Mouse (Mus musculus): ENCODE results near the gene Il16. TPM values are rescaled to one million over a fixed set of nuclear protein-coding genes. Genes with fewer than 3 reads are reported as not detected.
A peak's percentile ranks its signal among the peaks of the same experiment; 100 is the strongest.

Gene Il16
- total and polyA plus RNA-seq, 2 experiments from 2014 or later: 0.85 to 0.99 TPM

DNA sequence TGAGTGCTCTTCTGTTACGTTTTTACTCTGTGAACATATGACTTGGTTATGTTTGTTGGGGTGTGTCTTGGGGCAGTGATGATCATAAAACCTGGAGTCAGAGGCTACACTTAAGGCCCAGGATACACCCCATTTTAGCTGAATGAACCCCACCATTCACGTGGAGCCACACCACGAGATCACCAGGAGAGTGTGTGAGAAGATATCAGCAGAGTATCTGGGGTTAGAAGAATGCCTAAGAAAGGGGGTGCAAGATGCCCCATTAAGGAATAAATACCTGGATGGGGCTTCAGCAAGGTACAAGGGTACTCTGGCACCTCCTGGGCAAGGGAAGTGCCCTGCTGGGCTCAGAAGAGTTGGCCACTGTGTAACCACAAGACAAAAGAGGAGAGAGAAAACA is 11.3 kb downstream of the Il16 start:
- no peak overlapping the region for H3K9ac ChIP-seq (replicated peaks; ENCODE audit: low read length, poor library complexity, severe bottlenecking)
- H3K9me3 ChIP-seq (ENCODE audit: low read length): no peaks in the 10 kb centered on the region
- no peaks in the 10 kb centered on the region for H3K27me3 ChIP-seq (ENCODE audit: insufficient read depth, low read length)
- H3K27ac ChIP-seq (ENCODE audit: low read depth, low read length): no peak overlapping the region
- no peak overlapping the region for H3K4me2 ChIP-seq (ENCODE audit: low read depth, low read length, poor library complexity, severe bottlenecking)
- ATAC-seq (ENCODE audit: low FRiP score) (no peak), DNase-seq (ENCODE audit: low spot score) (no peak)
- WGBS: 95% methylated on average over 3 of the region's 3 CpGs
- no peaks in the 10 kb centered on the region for H3K36me3 ChIP-seq (ENCODE audit: insufficient read depth, low read length)
- no peak overlapping the region for H3K4me3 ChIP-seq (ENCODE audit: low read depth, low read length)
- H3K4me1 ChIP-seq (ENCODE audit: insufficient read depth, low read length): no peaks in the 10 kb centered on the region
- no peak for TF ChIP-seq CTCF (IDR thresholded peaks at IDR 0.05)

DNA sequence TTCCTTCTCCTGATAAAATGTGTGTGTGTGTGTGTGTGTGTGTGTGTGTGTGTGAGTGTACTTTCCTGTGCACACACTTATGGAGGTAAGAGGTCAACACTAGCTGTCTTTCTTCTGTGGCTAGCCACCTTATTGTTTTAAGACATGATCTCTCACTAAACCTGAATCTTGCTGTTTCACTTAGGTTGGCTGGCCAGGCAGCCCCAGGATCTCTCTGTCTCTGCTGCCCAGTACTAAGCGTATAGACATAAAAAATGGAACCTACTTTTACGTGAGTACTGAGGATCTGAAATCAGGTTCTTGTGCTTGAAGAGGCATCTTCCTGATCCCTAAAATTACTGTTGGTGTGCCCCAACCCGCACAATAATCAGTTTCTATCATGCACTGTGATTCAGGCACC is 12.7 kb downstream of the Il16 start:
- H3K36me3 ChIP-seq (ENCODE audit: insufficient read depth, low read length): no peaks in the 10 kb centered on the region
- H3K4me3 ChIP-seq (ENCODE audit: low read depth, low read length): no peak overlapping the region
- no peak for TF ChIP-seq CTCF (IDR thresholded peaks at IDR 0.05)
- no peak overlapping the region for H3K4me2 ChIP-seq (ENCODE audit: low read depth, low read length, poor library complexity, severe bottlenecking)
- H3K9ac ChIP-seq (replicated peaks; ENCODE audit: low read length, poor library complexity, severe bottlenecking): no peak overlapping the region
- H3K4me1 ChIP-seq (ENCODE audit: insufficient read depth, low read length): no peaks in the 10 kb centered on the region
- DNase-seq (ENCODE audit: low spot score): no peak
- ATAC-seq (ENCODE audit: low FRiP score): no peak
- no peak overlapping the region for H3K27ac ChIP-seq (ENCODE audit: low read depth, low read length)
- H3K9me3 ChIP-seq (ENCODE audit: low read length): no peaks in the 10 kb centered on the region
- no peaks in the 10 kb centered on the region for H3K27me3 ChIP-seq (ENCODE audit: insufficient read depth, low read length)
- WGBS: 95% methylated on average over 3 of the region's 3 CpGs

- no peak for ATAC-seq (ENCODE audit: low FRiP score)
- H3K4me2 ChIP-seq (ENCODE audit: low read depth, low read length, poor library complexity, severe bottlenecking): no peak overlapping the region
- no peaks in the 10 kb centered on the region for H3K4me1 ChIP-seq (ENCODE audit: insufficient read depth, low read length)
- no peaks in the 10 kb centered on the region for H3K27me3 ChIP-seq (ENCODE audit: insufficient read depth, low read length)
- H3K9ac ChIP-seq (replicated peaks; ENCODE audit: low read length, poor library complexity, severe bottlenecking): no peak overlapping the region
- no peaks in the 10 kb centered on the region for H3K36me3 ChIP-seq (ENCODE audit: insufficient read depth, low read length)
- H3K27ac ChIP-seq (ENCODE audit: low read depth, low read length): no peak overlapping the region
- no peaks in the 10 kb centered on the region for H3K9me3 ChIP-seq (ENCODE audit: low read length)
- TF ChIP-seq CTCF (IDR thresholded peaks at IDR 0.05): no peak
- no peak overlapping the region for H3K4me3 ChIP-seq (ENCODE audit: low read depth, low read length)
- WGBS: 80% methylated on average over 15 of the region's 15 CpGs
- peak; percentile 29 for DNase-seq (ENCODE audit: low spot score)
Observed at GRCm38 (mm10) chr7:83731961-83732666, 13.4 kb downstream of the Il16 start.

GRCm38 (mm10) chr7:83731297-83731696 is 14.2 kb downstream of the Il16 start:
- Histone ChIP-seq H3K9me3 (ENCODE audit: low read length) (no peaks in the 10 kb centered on the region), H3K27ac (ENCODE audit: low read depth, low read length) (no peak overlapping the region), H3K27me3 (ENCODE audit: insufficient read depth, low read length) (no peaks in the 10 kb centered on the region), H3K9ac (replicated peaks; ENCODE audit: low read length, poor library complexity, severe bottlenecking) (no peak overlapping the region), H3K4me3 (ENCODE audit: low read depth, low read length) (no peak overlapping the region), H3K4me2 (ENCODE audit: low read depth, low read length, poor library complexity, severe bottlenecking) (no peak overlapping the region), H3K36me3 (ENCODE audit: insufficient read depth, low read length) (no peaks in the 10 kb centered on the region), H3K4me1 (ENCODE audit: insufficient read depth, low read length) (no peaks in the 10 kb centered on the region)
- ATAC-seq (ENCODE audit: low FRiP score): no peak
- no peak for TF ChIP-seq CTCF (IDR thresholded peaks at IDR 0.05)
- DNase-seq (ENCODE audit: low spot score): no peak
- whole genome bisulfite sequencing: 85% methylated on average over 6 of the region's 6 CpGs

GRCm38 (mm10) chr7:83726936-83727632 is 18.4 kb downstream of the Il16 start:
- ATAC-seq (ENCODE audit: low FRiP score) (no peak), DNase-seq (ENCODE audit: low spot score) (no peak)
- Histone ChIP-seq H3K9ac (replicated peaks; ENCODE audit: low read length, poor library complexity, severe bottlenecking) (no peak overlapping the region), H3K4me1 (ENCODE audit: insufficient read depth, low read length) (no peaks in the 10 kb centered on the region), H3K9me3 (ENCODE audit: low read length) (no peaks in the 10 kb centered on the region), H3K4me2 (ENCODE audit: low read depth, low read length, poor library complexity, severe bottlenecking) (no peak overlapping the region), H3K27ac (ENCODE audit: low read depth, low read length) (no peak overlapping the region), H3K4me3 (ENCODE audit: low read depth, low read length) (no peak overlapping the region), H3K36me3 (ENCODE audit: insufficient read depth, low read length) (no peaks in the 10 kb centered on the region), H3K27me3 (ENCODE audit: insufficient read depth, low read length) (no peaks in the 10 kb centered on the region)
- no peak for TF ChIP-seq CTCF (IDR thresholded peaks at IDR 0.05)
- WGBS: 75% methylated on average over 5 of the region's 5 CpGs

DNA sequence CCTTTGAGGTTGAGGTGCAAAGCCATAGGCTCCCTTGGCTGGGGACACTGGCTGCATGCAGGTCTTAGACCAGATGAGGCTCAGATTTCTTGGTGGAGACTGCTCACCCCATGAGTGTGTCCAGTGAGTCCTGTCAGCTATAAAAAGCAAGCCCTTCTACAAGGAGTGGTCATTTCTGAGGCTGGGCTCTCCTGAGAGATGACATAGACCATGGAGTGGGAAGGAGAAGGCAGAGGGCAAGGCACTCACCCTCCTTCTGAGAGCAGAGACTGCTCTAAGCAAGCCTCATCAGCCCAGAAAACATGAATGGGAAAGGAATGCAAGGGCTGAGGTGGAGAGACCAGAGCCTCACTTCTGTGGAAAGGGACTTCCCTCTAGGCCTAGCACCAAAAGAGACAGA is 19.7 kb downstream of the Il16 start:
- H3K4me3 ChIP-seq (ENCODE audit: low read depth, low read length): no peak overlapping the region
- no peaks in the 10 kb centered on the region for H3K4me1 ChIP-seq (ENCODE audit: insufficient read depth, low read length)
- H3K9me3 ChIP-seq (ENCODE audit: low read length): no peaks in the 10 kb centered on the region
- H3K27me3 ChIP-seq (ENCODE audit: insufficient read depth, low read length): no peaks in the 10 kb centered on the region
- TF ChIP-seq CTCF (IDR thresholded peaks at IDR 0.05): no peak
- H3K4me2 ChIP-seq (ENCODE audit: low read depth, low read length, poor library complexity, severe bottlenecking): no peak overlapping the region
- DNase-seq (ENCODE audit: low spot score) (no peak), ATAC-seq (ENCODE audit: low FRiP score) (no peak)
- no peaks in the 10 kb centered on the region for H3K36me3 ChIP-seq (ENCODE audit: insufficient read depth, low read length)
- no peak overlapping the region for H3K27ac ChIP-seq (ENCODE audit: low read depth, low read length)
- no peak overlapping the region for H3K9ac ChIP-seq (replicated peaks; ENCODE audit: low read length, poor library complexity, severe bottlenecking)

Measured in midbrain, postnatal 0 days (tissue).